Mouse (Mus musculus) stomach, embryonic 15.5 days (tissue): Measurements from ENCODE around the gene Ippk. TPM values are rescaled to one million over a fixed set of nuclear protein-coding genes. Genes with fewer than 3 reads are reported as not detected.
A peak's percentile ranks its signal among the peaks of the same experiment; 100 is the strongest.

Source experiments
- ATAC-seq: fragments of 200-750 bp; cut with Nextera tagmentation; 2 replicates; pipeline ENCODE4 v1.8.0; 2017; ENCODE audit warnings: low read depth, moderate number of reproducible peaks, moderate TSS enrichment; ENCODE audit not compliant: insufficient read depth, low FRiP score
- H3K27ac ChIP-seq: fragments of 300-500 bp; sonication (generic); 2 replicates; pipeline ENCODE4 v1.5.1; 2015; ENCODE audit warnings: mild to moderate bottlenecking, inconsistent platforms
- H3K27me3 ChIP-seq: fragments of 300-500 bp; sonication (generic); replicated peaks from 2 replicates; pipeline ENCODE4 v1.6.1; 2015; ENCODE audit warnings: inconsistent platforms
- H3K36me3 ChIP-seq: fragments of 300-500 bp; sonication (generic); 2 replicates; pipeline ENCODE4 v1.6.1; 2015; ENCODE audit warnings: inconsistent platforms
- H3K4me1 ChIP-seq: fragments of 300-500 bp; sonication (generic); 2 replicates; pipeline ENCODE4 v1.6.1; 2015; ENCODE audit warnings: inconsistent platforms
- H3K4me2 ChIP-seq: fragments of 300-500 bp; sonication (generic); 2 replicates; pipeline ENCODE4 v1.6.1; 2015; ENCODE audit warnings: mild to moderate bottlenecking, inconsistent platforms
- H3K4me3 ChIP-seq: fragments of 300-500 bp; sonication (generic); replicated peaks from 2 replicates; pipeline ENCODE4 v1.5.1; 2015; ENCODE audit warnings: inconsistent platforms
- H3K9ac ChIP-seq: fragments of 300-500 bp; sonication (generic); 2 replicates; pipeline ENCODE4 v1.6.1; 2015; ENCODE audit warnings: inconsistent platforms
- H3K9me3 ChIP-seq: fragments of 300-500 bp; sonication (generic); 2 replicates; pipeline ENCODE4 v1.6.1; 2016; ENCODE audit warnings: inconsistent platforms
- WGBS: fragments of 180-500 bp; shearing (Covaris S2); methylation state at CpG from one replicate; pipeline ENCODE4 v1.1.7; 2015; 5-methylcytosine and 5-hydroxymethylcytosine counted together
- polyA plus RNA-seq: library from polyadenylated mRNA; unstranded; fragments of >200 nt; fragmentation: Nextera tagmentation; extraction: Ambion mirVana; gene quantifications from 2 replicates; pipeline ENCODE4 v1.2.1, GENCODE M21; 2015

Ippk gene
- polyA plus RNA-seq, 1 experiment from 2014 or later = 17.3 TPM

DNA sequence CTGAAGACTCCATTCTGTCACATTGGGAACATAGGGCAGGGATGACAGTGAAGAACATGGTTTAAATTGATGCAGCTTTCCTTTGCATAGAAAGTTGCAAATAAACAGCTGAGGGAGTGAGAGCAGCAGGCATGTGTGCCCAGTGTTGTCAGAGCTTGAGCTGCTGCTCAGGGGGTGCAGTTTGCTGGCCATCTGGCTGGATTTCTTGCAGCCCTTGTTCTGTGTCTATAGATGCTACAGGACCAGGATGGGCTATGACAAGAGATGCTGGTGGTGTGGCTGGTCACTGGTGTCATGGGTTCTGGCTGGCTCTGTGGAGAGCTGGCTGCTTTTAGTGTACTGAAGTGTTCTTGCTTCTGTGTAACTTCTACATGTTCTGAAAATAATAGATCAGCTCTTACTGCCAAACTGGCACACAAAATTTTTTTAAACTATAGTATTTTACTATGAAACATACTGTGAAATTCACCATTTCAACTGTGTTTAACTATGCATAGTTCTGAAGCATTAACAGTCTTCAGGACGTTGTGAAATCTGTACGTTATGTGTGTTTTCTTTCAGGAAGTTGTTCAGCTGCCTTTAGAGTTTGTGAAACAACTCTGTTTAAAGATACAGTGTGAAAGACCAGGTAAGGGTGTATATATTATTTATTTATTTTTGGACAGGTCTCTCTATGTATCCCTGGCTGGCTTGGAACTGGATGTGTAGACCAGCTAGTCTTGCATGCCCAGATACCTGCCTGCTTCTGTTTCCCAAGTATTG is 12.4 kb downstream of the Ippk start:
- Histone ChIP-seq H3K9ac (no peak overlapping the region), H3K4me1 (no peaks in the 10 kb centered on the region), H3K4me2 (no peak overlapping the region), H3K36me3 (peaks cover 8% of the 10 kb centered on the region; the same call in 1 of the 2 replicates), H3K27ac (no peak overlapping the region), H3K27me3 (no peaks in the 10 kb centered on the region), H3K4me3 (no peak overlapping the region), H3K9me3 (no peaks in the 10 kb centered on the region)
- no peak for ATAC-seq
- WGBS = 92% methylated on average over 2 of the region's 2 CpGs

DNA sequence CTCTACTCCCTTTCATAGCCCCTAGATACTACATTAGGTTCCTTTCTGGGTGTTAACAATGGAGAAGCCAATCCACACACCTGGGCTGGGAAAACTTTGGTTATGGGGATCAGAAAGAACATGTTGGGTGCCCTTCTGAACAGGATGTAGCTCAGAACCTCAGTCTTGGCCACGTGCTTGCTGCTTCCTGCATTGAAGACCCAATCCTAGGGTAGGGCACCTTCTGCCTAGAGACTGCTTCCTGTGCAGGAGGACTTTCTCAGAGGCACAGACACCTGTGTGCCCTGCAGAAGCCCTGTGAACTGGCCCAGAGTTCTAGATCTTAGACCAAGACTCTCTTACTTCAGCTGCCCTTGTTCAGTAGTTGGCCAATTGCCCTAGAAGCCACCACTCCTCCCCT is 14.7 kb downstream of the Ippk start:
- H3K4me3 ChIP-seq = no peak overlapping the region
- H3K27me3 ChIP-seq = no peaks in the 10 kb centered on the region
- no peak overlapping the region for H3K27ac ChIP-seq
- H3K9ac ChIP-seq = no peak overlapping the region
- no peak overlapping the region for H3K4me2 ChIP-seq
- H3K9me3 ChIP-seq = no peaks in the 10 kb centered on the region
- no peaks in the 10 kb centered on the region for H3K4me1 ChIP-seq
- no peak for ATAC-seq
- 76% methylated on average over 1 of the region's 1 CpGs for WGBS
- peaks cover 8% of the 10 kb centered on the region; the same call in 1 of the 2 replicates for H3K36me3 ChIP-seq

DNA sequence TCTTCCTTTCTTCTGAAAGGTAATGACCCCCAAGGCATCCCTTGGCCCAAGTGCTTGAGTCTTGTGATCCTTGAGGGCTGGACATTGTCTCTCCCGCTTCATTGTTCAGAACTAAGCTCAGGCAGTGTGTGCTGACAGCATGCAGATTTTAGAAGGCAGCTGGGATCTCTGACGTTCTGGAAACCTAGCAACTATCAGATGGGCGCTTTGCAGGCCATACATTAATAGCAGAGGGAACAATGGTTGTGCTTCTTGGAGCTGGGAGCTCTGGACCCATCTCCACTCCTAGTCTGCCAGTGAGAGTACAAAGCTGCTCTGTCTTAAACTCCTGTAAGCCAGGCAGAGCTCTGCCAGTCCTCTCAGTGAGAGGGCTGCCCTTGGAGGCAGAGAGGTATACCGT is 15.1 kb downstream of the Ippk start:
- no peak overlapping the region for H3K4me3 ChIP-seq
- no peak overlapping the region for H3K4me2 ChIP-seq
- H3K4me1 ChIP-seq = no peaks in the 10 kb centered on the region
- no peaks in the 10 kb centered on the region for H3K27me3 ChIP-seq
- H3K27ac ChIP-seq = no peak overlapping the region
- no peak for ATAC-seq
- WGBS = 70% methylated on average over 4 of the region's 4 CpGs
- H3K9me3 ChIP-seq = no peaks in the 10 kb centered on the region
- H3K9ac ChIP-seq = no peak overlapping the region
- peaks cover 8% of the 10 kb centered on the region; the same call in 1 of the 2 replicates for H3K36me3 ChIP-seq

DNA sequence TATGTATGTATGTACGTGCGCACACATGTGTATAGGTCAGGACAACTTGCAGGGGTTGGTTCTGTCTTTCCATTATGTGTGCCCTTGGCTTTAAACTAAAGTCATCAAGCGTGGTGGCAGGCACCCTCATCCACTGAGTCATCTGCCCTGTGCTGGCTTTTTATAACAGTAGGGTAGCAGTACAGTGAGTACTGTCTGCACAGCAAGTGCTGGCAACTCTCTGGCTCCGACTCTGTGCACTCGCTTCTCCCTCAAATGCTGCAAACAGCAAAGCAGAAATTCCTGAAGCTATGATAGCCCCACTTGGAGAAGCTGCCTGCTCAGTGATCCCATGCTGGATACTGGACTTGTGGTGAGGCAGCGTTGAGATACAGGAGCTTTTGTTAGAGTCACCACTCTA is 23.4 kb downstream of the Ippk start:
- H3K9ac ChIP-seq = no peak overlapping the region
- H3K27me3 ChIP-seq = no peaks in the 10 kb centered on the region
- no peak overlapping the region for H3K27ac ChIP-seq
- ATAC-seq = no peak
- H3K4me1 ChIP-seq = no peaks in the 10 kb centered on the region
- no peak overlapping the region for H3K4me2 ChIP-seq
- 94% methylated on average over 6 of the region's 6 CpGs for WGBS
- no peaks in the 10 kb centered on the region for H3K9me3 ChIP-seq
- H3K4me3 ChIP-seq = no peak overlapping the region
- H3K36me3 ChIP-seq = peaks cover 30% of the 10 kb centered on the region

DNA sequence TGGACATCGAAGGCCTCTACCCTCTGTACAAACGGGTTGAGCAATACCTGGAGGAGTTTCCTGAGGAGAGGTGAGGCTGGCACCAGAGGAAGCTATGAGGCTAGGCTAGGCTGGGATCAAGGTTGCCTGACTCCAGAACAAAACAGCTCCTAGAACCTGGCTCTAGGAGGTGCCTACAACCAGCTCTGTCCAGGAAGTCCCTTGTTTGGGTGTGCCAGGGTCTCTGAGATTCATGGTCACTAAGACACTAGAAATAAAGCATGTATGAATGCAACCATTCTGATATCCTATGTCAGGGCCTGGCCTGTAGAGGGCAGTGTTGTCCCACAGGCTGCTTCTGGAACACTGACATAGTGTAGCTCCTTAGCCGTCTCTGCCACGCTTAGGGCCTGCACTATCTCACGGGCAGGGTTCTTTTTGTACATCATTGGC is 28.3 kb downstream of the Ippk start:
- Histone ChIP-seq H3K36me3 (peaks cover 32% of the 10 kb centered on the region), H3K27me3 (no peaks in the 10 kb centered on the region), H3K4me2 (no peak overlapping the region), H3K4me1 (no peaks in the 10 kb centered on the region), H3K4me3 (no peak overlapping the region), H3K9ac (no peak overlapping the region), H3K27ac (peak overlapping the region; percentile 44), H3K9me3 (no peaks in the 10 kb centered on the region)
- peak; percentile 58; the same call in 1 of the 2 replicates for ATAC-seq
- WGBS = 32% methylated on average over 5 of the region's 5 CpGs

DNA sequence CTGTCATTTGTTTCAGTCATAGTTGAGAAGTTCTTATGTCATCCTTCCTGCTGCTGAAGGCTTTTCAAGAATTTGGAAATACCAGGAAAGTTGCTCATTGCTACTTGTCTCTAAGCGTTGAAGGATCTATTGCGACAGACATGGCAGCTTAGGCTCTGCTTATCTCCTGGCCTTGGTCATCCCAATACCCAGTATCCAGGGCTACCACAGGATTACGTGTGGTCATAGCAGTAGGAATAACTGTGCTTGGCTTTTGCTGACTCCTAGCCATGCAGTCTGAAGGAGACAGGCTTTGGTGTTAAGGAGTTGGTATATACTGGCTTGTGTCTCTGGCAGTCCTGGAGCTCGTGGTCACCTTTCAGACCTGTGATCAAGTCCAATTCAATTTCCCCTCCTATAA is 39.2 kb downstream of the Ippk start:
- WGBS = 78% methylated on average over 4 of the region's 4 CpGs
- H3K27ac ChIP-seq = peak overlapping the region; percentile 68
- H3K36me3 ChIP-seq = peaks cover 7% of the 10 kb centered on the region; the same call in 1 of the 2 replicates

DNA sequence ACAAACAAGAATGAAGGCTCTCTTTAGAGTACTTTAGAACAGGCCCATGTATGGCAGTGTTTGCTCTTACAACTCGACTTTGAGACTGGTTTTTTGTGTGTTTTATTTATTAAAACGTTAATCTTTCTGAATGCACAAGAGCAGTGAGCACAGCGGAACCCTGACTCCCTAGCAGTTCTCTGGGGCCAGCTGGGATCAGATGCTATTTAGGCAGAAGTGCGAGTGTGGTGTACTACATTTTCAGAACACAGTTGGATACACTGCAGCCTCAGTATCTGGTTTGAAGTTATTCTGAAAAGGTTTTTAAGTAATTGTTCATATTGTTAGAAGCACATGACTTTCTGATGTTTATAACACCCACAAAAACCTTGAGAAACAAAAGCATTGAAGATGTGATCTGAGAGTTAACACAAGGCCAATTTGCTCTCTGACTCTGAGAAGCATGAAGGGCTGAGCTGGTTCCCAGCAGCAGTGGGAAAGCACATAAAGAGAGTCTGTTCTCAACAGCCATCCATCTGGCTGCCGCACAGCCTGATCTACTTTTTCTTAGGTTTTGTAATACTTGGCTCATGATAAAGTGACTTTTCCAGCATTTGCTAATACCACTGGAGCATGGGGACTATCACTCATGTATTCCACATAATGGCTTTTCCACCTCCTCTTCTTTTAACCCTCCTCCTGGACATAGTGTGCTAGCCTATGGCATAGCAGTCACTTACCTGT is 39.8 kb downstream of the Ippk start:
- H3K4me1 ChIP-seq = no peaks in the 10 kb centered on the region
- ATAC-seq = no peak
- H3K36me3 ChIP-seq = peaks cover 7% of the 10 kb centered on the region; the same call in 1 of the 2 replicates
- H3K27me3 ChIP-seq = no peaks in the 10 kb centered on the region
- no peak overlapping the region for H3K4me2 ChIP-seq
- 57% methylated on average over 5 of the region's 5 CpGs for WGBS
- H3K9me3 ChIP-seq = no peaks in the 10 kb centered on the region
- no peak overlapping the region for H3K4me3 ChIP-seq
- H3K9ac ChIP-seq = no peak overlapping the region
- peak overlapping the region; percentile 68 for H3K27ac ChIP-seq

More for the DNA sequence above, 39.2 kb downstream of the Ippk start:
- H3K27me3 ChIP-seq = no peaks in the 10 kb centered on the region
- H3K4me1 ChIP-seq = no peaks in the 10 kb centered on the region
- H3K4me2 ChIP-seq = no peak overlapping the region
- no peaks in the 10 kb centered on the region for H3K9me3 ChIP-seq
- no peak overlapping the region for H3K9ac ChIP-seq
- ATAC-seq = no peak
- no peak overlapping the region for H3K4me3 ChIP-seq

DNA sequence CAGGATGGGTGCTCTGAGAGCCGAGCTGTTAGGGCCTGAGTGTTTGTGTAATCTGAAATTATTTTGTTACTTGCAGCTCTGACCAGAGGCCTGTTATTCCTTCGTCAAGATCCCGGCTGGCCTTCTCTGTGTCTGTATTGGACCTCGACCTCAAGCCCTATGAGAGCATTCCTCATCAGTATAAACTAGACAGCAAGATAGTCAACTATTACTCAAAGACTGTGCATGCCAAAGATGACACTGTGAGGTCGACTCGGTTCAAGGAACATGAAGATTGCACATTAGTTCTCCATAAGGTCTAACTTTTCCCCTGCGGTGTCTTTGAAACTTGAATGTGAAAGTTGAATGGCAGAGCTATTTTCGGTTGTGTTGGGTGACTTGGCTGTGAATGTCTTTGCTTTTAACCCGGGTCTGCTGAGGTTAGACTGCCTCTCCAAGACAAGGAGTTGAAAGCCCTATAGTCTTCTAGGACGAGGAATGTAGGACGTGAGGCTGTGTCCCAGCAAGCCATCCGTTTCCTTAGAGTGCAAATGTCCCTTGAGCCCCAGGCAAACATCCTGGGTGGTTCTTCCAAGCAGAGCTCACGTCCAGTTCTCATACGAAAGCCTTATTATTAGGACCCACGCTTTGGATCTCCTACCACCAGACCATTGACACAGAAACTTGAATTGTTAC is 40.5 kb downstream of the Ippk start:
- Histone ChIP-seq H3K4me1 (no peaks in the 10 kb centered on the region), H3K4me2 (no peak overlapping the region), H3K27me3 (no peaks in the 10 kb centered on the region), H3K27ac (peak overlapping the region; percentile 68), H3K9me3 (no peaks in the 10 kb centered on the region), H3K4me3 (no peak overlapping the region), H3K36me3 (peaks cover 7% of the 10 kb centered on the region; the same call in 1 of the 2 replicates), H3K9ac (no peak overlapping the region)
- WGBS = 84% methylated on average over 15 of the region's 15 CpGs
- ATAC-seq = no peak

DNA sequence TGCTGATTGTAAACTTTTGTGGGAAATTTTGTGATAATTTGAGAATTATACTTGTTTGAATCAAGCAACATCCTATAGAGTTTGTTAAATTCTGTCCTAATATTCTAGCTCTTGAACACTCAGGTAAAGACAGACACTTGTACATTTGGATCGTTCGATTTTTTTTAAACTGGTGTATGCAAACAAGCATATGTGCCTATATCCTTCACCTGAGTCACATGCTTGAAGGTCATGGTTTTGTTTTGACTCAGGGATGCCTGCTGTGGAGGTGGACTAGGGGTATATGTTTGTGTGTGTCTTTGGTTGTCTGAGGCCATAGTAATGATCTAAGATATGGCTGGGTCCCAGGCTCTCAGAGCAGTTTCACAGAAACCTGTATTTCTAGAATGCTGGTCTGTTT is 41.9 kb downstream of the Ippk start:
- no peak for ATAC-seq
- WGBS = 93% methylated on average over 2 of the region's 2 CpGs
- Histone ChIP-seq H3K36me3 (peaks cover 7% of the 10 kb centered on the region; the same call in 1 of the 2 replicates), H3K4me2 (no peak overlapping the region), H3K9ac (no peak overlapping the region), H3K27me3 (no peaks in the 10 kb centered on the region), H3K4me1 (no peaks in the 10 kb centered on the region), H3K4me3 (no peak overlapping the region), H3K27ac (no peak overlapping the region), H3K9me3 (no peaks in the 10 kb centered on the region)

DNA sequence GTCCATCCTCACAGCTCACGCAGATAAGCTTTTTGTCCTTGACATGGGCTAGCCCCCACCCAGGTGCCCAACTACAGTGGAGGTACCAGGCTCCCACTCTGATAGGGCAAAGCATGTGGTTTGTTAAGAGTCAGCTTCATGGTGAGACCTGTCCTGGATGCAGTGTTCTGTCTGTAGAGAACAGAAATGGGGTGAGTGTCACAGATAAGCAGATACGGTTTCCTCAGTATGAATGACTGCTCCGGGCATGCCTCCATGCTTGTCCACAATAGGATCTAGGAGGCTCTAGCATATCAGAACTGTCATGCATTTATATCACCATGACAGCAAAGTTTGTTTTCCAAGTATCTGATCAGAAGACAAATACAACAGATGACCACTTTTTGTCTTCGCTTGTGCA is 44.8 kb downstream of the Ippk start:
- no peak for ATAC-seq
- H3K36me3 ChIP-seq = peaks cover 3% of the 10 kb centered on the region; the same call in 1 of the 2 replicates
- no peaks in the 10 kb centered on the region for H3K4me1 ChIP-seq
- H3K27ac ChIP-seq = 0 out of 2 replicates have a peak overlapping the region, but pooled peaks have one; percentile 44
- H3K4me3 ChIP-seq = no peak overlapping the region
- 85% methylated on average over 4 of the region's 4 CpGs for WGBS
- H3K9ac ChIP-seq = no peak overlapping the region
- H3K4me2 ChIP-seq = no peak overlapping the region
- H3K27me3 ChIP-seq = no peaks in the 10 kb centered on the region
- H3K9me3 ChIP-seq = no peaks in the 10 kb centered on the region

DNA sequence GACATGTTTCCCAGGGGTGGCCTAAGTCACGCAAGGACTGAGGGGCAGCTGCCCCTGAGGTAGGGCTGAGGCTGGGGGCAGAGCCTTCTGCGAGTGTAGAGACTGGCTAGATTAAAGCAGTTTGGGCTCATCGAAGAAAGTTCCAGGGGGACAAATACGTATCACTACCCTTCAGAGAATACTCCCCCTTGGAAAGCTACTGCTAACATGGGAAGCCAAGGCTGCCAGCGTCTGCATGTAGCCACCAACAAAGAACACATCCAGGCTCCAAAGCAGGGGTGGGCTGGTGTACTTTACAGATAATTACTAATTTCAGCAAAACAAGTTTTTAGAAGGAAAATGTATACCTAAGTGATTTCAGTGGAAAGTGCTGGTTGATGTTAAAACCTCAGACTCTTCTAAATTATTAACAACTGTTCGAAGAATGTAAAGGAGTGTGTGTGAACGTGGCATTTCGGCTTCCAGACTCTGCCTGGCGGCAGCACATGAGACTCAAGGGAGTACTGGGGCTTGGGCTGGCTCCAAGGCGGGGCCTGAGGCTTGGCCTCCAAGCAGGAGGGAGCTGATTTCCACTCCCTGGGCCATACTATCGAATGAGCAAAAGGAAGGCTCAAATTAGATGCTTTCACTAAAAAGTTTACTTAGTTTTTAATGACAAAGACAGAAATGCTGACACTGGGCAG is 45.5 kb downstream of the Ippk start:
- H3K4me1 ChIP-seq = no peaks in the 10 kb centered on the region
- no peak overlapping the region for H3K4me2 ChIP-seq
- H3K36me3 ChIP-seq = peaks cover 3% of the 10 kb centered on the region; the same call in 1 of the 2 replicates
- H3K9me3 ChIP-seq = no peaks in the 10 kb centered on the region
- no peaks in the 10 kb centered on the region for H3K27me3 ChIP-seq
- no peak overlapping the region for H3K9ac ChIP-seq
- H3K4me3 ChIP-seq = no peak overlapping the region
- WGBS = 73% methylated on average over 11 of the region's 11 CpGs
- H3K27ac ChIP-seq = peak overlapping the region; percentile 44; the same call in 1 of the 2 replicates
- ATAC-seq = no peak
